Mouse (Mus musculus): Measurements from ENCODE around the gene Map3k21. TPM values are rescaled to one million over a fixed set of nuclear protein-coding genes. Genes with fewer than 3 reads are reported as not detected.
A peak's percentile ranks its signal among the peaks of the same experiment; 100 is the strongest.

Map3k21 gene
- polyA plus RNA-seq, 1 experiment from 2014 or later: 0.74 TPM

- 8% methylated on average over 40 of the region's 44 CpGs for WGBS
- Histone ChIP-seq H3K9ac (replicated peaks; ENCODE audit: low read depth) (no peak within 1 kb of the TSS), H3K27ac (ENCODE audit: low read length) (no peak within 1 kb of the TSS), H3K36me3 (ENCODE audit: insufficient read depth, low read length) (no peaks in the 10 kb centered on the region), H3K4me3 (ENCODE audit: low read depth, low read length) (no peak within 1 kb of the TSS), H3K9me3 (ENCODE audit: low read length) (no peaks in the 10 kb centered on the region), H3K27me3 (replicated peaks; ENCODE audit: insufficient read depth, low read length) (peaks cover 18% of the 10 kb centered on the region), H3K4me1 (ENCODE audit: insufficient read depth, low read depth, low read length) (no peaks in the 10 kb centered on the region), H3K4me2 (replicated peaks; ENCODE audit: low read depth, low read length) (0 out of 2 replicates have a peak within 1 kb of the TSS, but pooled peaks have one; percentile 5)
- TF ChIP-seq EP300 (IDR thresholded peaks at IDR 0.05): no peak
- TF ChIP-seq CTCF (IDR thresholded peaks at IDR 0.05): no peak
- DNase-seq (ENCODE audit: low spot score): no peak
- no peak for ATAC-seq
Measured at GRCm38 (mm10) chr8:125897868-125898788, 12.1 kb upstream of the Map3k21 start, which contains the start of gene Pcnx2. Pcnx2 (minus strand) TSS chr8:125898317.

DNA sequence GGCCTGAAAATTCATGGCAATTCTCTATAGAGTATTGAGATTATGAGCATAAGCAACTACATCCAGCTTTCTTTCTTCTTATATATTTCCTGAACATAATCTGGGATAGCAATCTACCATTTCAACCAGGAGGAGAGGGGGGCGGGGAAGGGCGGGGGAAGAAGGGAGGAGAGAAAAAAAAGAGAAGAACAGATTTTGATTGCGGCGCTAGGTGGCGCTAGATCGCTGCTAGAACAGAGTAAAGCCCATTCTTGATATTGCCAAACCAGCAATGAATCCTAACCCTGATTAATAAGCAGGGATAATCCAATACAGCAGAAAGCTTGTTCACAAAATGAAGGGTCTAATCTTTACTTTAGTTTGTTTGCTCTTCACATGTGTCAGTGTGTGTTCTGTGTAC, 11.4 kb upstream of the Map3k21 start:
- Histone ChIP-seq H3K36me3 (ENCODE audit: insufficient read depth, low read length) (no peaks in the 10 kb centered on the region), H3K27ac (ENCODE audit: low read length) (no peak overlapping the region), H3K4me1 (ENCODE audit: insufficient read depth, low read depth, low read length) (no peaks in the 10 kb centered on the region), H3K4me2 (replicated peaks; ENCODE audit: low read depth, low read length) (no peak overlapping the region), H3K4me3 (ENCODE audit: low read depth, low read length) (no peak overlapping the region), H3K9ac (replicated peaks; ENCODE audit: low read depth) (no peak overlapping the region), H3K27me3 (replicated peaks; ENCODE audit: insufficient read depth, low read length) (peaks cover 18% of the 10 kb centered on the region), H3K9me3 (ENCODE audit: low read length) (no peaks in the 10 kb centered on the region)
- DNase-seq (ENCODE audit: low spot score) (peak; percentile 85), ATAC-seq (no peak)
- TF ChIP-seq CTCF (IDR thresholded peaks at IDR 0.05): peak; percentile 71
- no peak for TF ChIP-seq EP300 (IDR thresholded peaks at IDR 0.05)
- 3% methylated on average over 6 of the region's 6 CpGs for WGBS

- Histone ChIP-seq H3K27ac (ENCODE audit: low read length) (no peak overlapping the region), H3K9ac (replicated peaks; ENCODE audit: low read depth) (no peak overlapping the region), H3K36me3 (ENCODE audit: insufficient read depth, low read length) (no peaks in the 10 kb centered on the region), H3K27me3 (replicated peaks; ENCODE audit: insufficient read depth, low read length) (peaks cover 18% of the 10 kb centered on the region), H3K4me2 (replicated peaks; ENCODE audit: low read depth, low read length) (no peak overlapping the region), H3K4me1 (ENCODE audit: insufficient read depth, low read depth, low read length) (no peaks in the 10 kb centered on the region), H3K4me3 (ENCODE audit: low read depth, low read length) (no peak overlapping the region), H3K9me3 (ENCODE audit: low read length) (no peaks in the 10 kb centered on the region)
- ATAC-seq: no peak
- no peak for TF ChIP-seq EP300 (IDR thresholded peaks at IDR 0.05)
- TF ChIP-seq CTCF (IDR thresholded peaks at IDR 0.05): peak; percentile 47
- no peak for DNase-seq (ENCODE audit: low spot score)
- 29% methylated on average over 2 of the region's 2 CpGs for WGBS
Measured at GRCm38 (mm10) chr8:125901167-125901566, 9.1 kb upstream of the Map3k21 start.

DNA sequence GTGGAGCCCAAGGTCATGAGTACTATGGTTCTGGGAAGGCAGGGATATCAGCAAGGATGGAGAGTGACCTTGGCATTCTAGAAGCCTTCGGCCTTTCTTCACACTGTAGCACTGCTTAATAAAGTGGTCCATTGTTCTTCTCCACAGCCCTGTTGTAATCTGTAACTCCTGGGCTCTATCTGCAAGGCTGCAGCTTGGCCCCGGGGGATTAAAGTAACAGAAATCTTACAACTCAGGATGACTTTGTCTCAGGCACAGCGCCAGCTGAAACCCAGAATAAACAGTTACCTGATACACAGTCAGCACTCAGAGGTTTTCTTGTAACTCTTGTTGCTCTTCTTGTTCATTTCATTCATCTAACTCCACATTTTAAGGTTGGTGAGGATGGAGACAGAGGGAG, 7.7 kb upstream of the Map3k21 start:
- Histone ChIP-seq H3K9me3 (ENCODE audit: low read length) (no peaks in the 10 kb centered on the region), H3K4me1 (ENCODE audit: insufficient read depth, low read depth, low read length) (no peaks in the 10 kb centered on the region), H3K4me3 (ENCODE audit: low read depth, low read length) (no peak overlapping the region), H3K27me3 (replicated peaks; ENCODE audit: insufficient read depth, low read length) (peaks cover 8% of the 10 kb centered on the region), H3K36me3 (ENCODE audit: insufficient read depth, low read length) (no peaks in the 10 kb centered on the region), H3K4me2 (replicated peaks; ENCODE audit: low read depth, low read length) (no peak overlapping the region), H3K27ac (ENCODE audit: low read length) (no peak overlapping the region), H3K9ac (replicated peaks; ENCODE audit: low read depth) (no peak overlapping the region)
- no peak for TF ChIP-seq EP300 (IDR thresholded peaks at IDR 0.05)
- DNase-seq (ENCODE audit: low spot score) (no peak), ATAC-seq (no peak)
- 27% methylated on average over 3 of the region's 3 CpGs for WGBS

DNA sequence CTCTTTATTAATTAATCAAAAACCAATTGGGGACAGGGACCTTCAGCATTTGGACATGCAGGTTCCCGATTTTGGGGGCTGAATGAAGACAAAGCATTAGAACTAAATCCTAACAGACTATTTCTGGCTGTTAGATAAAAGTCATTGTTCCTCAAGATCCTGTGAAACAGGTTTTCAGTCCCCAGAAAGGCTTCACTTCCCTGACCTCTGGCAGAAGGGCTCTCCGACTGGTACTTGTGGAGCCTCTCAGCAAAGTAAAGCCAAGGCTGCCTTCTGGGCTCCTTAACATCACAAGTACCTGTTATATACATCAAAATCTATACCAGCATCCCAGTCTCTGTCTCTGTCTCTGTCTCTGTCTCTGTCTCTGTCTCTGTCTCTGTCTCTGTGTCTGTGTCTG, 4.9 kb upstream of the Map3k21 start:
- H3K9me3 ChIP-seq (ENCODE audit: low read length): no peaks in the 10 kb centered on the region
- no peak overlapping the region for H3K4me2 ChIP-seq (replicated peaks; ENCODE audit: low read depth, low read length)
- H3K27ac ChIP-seq (ENCODE audit: low read length): no peak overlapping the region
- ATAC-seq (no peak), DNase-seq (ENCODE audit: low spot score) (peak; percentile 78)
- H3K27me3 ChIP-seq (replicated peaks; ENCODE audit: insufficient read depth, low read length): peaks cover 5% of the 10 kb centered on the region
- H3K36me3 ChIP-seq (ENCODE audit: insufficient read depth, low read length): no peaks in the 10 kb centered on the region
- TF ChIP-seq CTCF (IDR thresholded peaks at IDR 0.05): no peak
- no peak for TF ChIP-seq EP300 (IDR thresholded peaks at IDR 0.05)
- H3K4me1 ChIP-seq (ENCODE audit: insufficient read depth, low read depth, low read length): no peaks in the 10 kb centered on the region
- 56% methylated on average over 2 of the region's 2 CpGs for WGBS
- no peak overlapping the region for H3K9ac ChIP-seq (replicated peaks; ENCODE audit: low read depth)
- H3K4me3 ChIP-seq (ENCODE audit: low read depth, low read length): no peak overlapping the region

DNA sequence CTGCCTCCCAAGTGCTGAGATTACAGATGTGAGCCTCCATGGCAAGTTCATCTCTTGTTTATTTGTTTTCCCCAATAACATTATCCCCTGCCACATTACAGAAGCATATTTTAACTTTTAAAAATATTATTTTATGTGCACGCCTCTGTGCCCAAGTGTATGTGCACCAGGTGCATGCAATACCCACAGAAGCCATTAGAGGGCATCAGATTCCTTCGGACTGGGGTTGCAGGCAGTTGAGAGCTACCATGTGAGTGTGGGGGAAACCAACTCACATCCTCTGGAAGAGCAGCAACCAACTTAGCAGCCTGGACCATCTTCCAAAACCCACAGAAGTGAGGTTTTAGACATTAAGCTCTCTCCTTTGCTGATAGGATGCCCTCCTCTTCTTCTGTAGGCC, 2.9 kb upstream of the Map3k21 start:
- no peak overlapping the region for H3K27ac ChIP-seq (ENCODE audit: low read length)
- no peaks in the 10 kb centered on the region for H3K36me3 ChIP-seq (ENCODE audit: insufficient read depth, low read length)
- H3K27me3 ChIP-seq (replicated peaks; ENCODE audit: insufficient read depth, low read length): peaks cover 21% of the 10 kb centered on the region
- ATAC-seq (no peak), DNase-seq (ENCODE audit: low spot score) (no peak)
- H3K9me3 ChIP-seq (ENCODE audit: low read length): no peaks in the 10 kb centered on the region
- no peak overlapping the region for H3K4me2 ChIP-seq (replicated peaks; ENCODE audit: low read depth, low read length)
- 0 out of 2 replicates have a peak, but pooled peaks cover 3% of the 10 kb centered on the region for H3K4me1 ChIP-seq (ENCODE audit: insufficient read depth, low read depth, low read length)
- TF ChIP-seq EP300 (IDR thresholded peaks at IDR 0.05): no peak
- peak; percentile 50 for TF ChIP-seq CTCF (IDR thresholded peaks at IDR 0.05)
- no peak overlapping the region for H3K9ac ChIP-seq (replicated peaks; ENCODE audit: low read depth)
- H3K4me3 ChIP-seq (ENCODE audit: low read depth, low read length): no peak overlapping the region
- 76% methylated on average over 2 of the region's 2 CpGs for WGBS

Data from lung, postnatal 0 days (tissue).